ENCODE assay signal across 13 mouse cellular contexts in genomic region chr7:82531376-82531775, GRCm38 (mm10).
DNase-seq lines count a peak whose midpoint lies in the region; ATAC-seq and TF ChIP-seq lines count a peak whose summit lies in the region.
"Had no signal": no experiment of that assay in that cellular context is flagged by ENCODE, and none has a peak within 500 bp of the region (broad histone marks: within the 10 kb centered on the region; RNA-seq: fewer than 3 reads in every experiment).

No protein-coding gene starts in this region.

- peak; percentile 1 for DNase-seq in heart, adult 8-10 months (ENCODE audit: low spot score)
- no peak for DNase-seq in heart, postnatal 25 days (ENCODE audit: low spot score)
- DNase-seq in Muller cell, postnatal 12 days (ENCODE audit: inconsistent ontology term): peak; percentile 9
- DNase-seq in brain, embryonic 14.5 days (ENCODE audit: low read depth): peak; percentile 26
- peak; percentile 23 to 30 for DNase-seq in cerebellum, postnatal 36 days
- no peak for DNase-seq in thymus, postnatal 10 days (ENCODE audit: low spot score in 2 of 2)
- DNase-seq: kidney, adult 18-20 months; kidney, postnatal 36 days; liver; lung, adult 2 months; right cerebral cortex, postnatal 4 days had no signal

- intact Hi-C loops in heart, postnatal 25 days (cut with DNase I): no loop called here

- no peak for TF ChIP-seq POLR2A in brain, embryonic 14.5 days (IDR thresholded peaks at IDR 0.05; ENCODE audit: borderline replicate concordance, extremely low read depth, insufficient read depth, insufficient read length, poor library complexity, severe bottlenecking)

- ATAC-seq in CD4-positive, CD25-positive, alpha-beta regulatory T cell, adult 4 months: no peak
- ATAC-seq: midbrain, embryonic 15.5 days had no signal

- TF ChIP-seq CTCF in brain, embryonic 14.5 days (IDR thresholded peaks at IDR 0.05; ENCODE audit: borderline replicate concordance, extremely low read depth, insufficient read depth, insufficient read length): no peak

Comparison
In these comparisons a context has a peak if more than half of its experiments do, and no peak if none do; other contexts are left out.
1. DNase-seq: peak in heart, adult 8-10 months (single experiment), Muller cell, postnatal 12 days (single experiment), brain, embryonic 14.5 days (single experiment) and cerebellum, postnatal 36 days (2 of 2); none in heart, postnatal 25 days (single experiment) and thymus, postnatal 10 days (0 of 2).